Mouse (Mus musculus) left cerebral cortex, postnatal 10 days (tissue): ENCODE results near the gene Afg1l. TPM values are rescaled to one million over a fixed set of nuclear protein-coding genes. Genes with fewer than 3 reads are reported as not detected.

Experiments
- DNase-seq, 2 experiments: peaks; one replicate each; pipeline ENCODE4 v3.0.0; 2021 to 2022; ENCODE audit warnings: low spot score in 2 of 2, mixed read lengths in 1 of 2; ENCODE audit errors: extremely low spot score in 1 of 2
- intact Hi-C: fragments of 180-260 bp; cut with DNase I; formaldehyde crosslinking; loops from one replicate; pipeline ENCODE4 v1.15.1; 2025
- total RNA-seq, 2 experiments: library from RNA; stranded (reverse); gene quantifications; 2 replicates each; pipeline ENCODE4 v1.2.3; 2021

Gene Afg1l
- total RNA-seq, 2 experiments from 2014 or later: 9.3 to 10.5 TPM

DNA sequence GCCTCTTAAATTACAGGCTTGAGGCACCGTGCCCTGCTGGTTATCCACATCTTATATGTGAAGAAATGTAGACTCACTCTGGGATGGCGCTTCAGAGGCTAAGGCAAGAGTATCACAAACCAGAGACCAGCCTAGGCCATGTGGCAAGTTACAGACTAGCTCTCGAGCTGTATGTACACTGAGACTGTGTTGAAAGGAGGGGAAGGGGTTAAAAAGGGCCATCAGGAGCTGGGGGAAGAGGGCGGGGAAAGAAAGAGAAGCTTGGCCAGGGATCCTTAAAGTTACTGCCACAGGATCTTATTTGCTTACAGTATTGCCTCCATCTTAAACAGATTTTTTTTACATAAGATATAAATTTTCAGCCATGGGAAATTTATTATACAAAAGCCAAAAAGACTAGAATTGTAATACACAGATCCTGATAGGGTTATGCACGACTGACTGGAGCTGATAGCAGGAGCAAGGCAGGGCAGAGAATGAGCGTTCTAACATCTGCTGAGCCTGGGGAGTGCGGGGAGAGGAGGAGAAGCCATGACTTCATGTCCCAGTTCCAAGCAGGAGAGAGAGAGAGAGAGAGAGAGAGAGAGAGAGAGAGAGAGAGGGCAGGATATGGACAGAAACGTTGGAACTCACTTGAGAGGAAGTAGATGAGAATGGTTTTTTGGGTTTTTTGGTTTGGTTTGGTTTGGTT lies 10.4 kb upstream of the Afg1l start:
- DNase-seq: no peak
- intact Hi-C loops: no loop called here

DNA sequence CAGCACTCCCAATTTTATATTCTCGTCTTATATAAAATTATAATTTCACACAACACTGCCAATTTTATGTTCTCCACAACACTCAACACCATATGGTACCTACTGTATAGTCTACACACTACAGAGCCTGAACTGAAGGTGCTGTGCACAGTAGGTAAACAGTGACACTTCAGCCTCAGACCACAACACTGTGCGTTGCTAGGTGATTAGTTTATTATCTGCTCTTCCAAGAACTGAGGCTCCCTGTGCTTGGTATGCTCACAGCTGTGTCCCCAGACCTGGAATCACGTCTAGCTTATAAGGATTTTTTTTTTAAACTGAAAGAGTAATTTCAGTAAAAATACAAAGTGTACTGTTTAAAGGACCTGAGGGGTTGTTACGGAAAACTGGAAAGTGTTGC lies 2.4 kb upstream of the Afg1l start:
- intact Hi-C loops: no loop called here

GRCm38 (mm10) chr10:42477550-42478340 lies 620 bp downstream of the Afg1l start:
- peak in 1 of 2 experiments; percentile 33 for DNase-seq
- intact Hi-C loops: no loop called here

More for the DNA sequence above, 2.4 kb upstream of the Afg1l start:
- no peak for DNase-seq

GRCm38 (mm10) chr10:42476774-42477475 lies 1.4 kb downstream of the Afg1l start:
- no peak for DNase-seq
- intact Hi-C loops: no loop called here

DNA sequence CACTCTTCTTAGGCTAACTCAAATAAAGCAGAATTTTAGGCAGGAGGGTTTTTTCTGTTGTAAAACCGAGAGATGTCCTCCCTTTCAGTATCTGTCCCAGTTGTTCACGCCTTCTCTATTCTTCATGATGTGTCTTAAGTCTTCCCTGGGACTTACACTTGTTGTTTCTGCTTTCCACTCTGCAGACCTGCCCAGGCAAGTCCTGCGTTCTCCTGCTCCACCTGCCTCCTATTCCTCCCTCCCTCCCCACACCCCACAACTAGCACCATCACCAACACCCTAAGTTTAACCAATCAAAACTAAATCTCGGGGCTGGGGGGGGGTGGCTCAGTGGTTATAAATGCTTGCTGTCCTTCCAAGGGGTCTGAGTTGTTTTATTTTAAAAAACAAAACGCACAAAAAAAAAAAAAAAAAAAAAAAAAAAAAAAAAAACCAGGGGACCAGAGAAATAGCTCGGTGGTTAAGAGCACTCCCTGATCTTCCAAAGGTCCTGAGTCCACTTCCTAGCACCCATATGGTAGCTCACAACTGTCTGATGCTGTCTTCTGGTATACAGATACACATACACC lies 3.3 kb downstream of the Afg1l start:
- DNase-seq: no peak
- intact Hi-C loops: no loop called here

GRCm38 (mm10) chr10:42464805-42465204 lies 13.6 kb downstream of the Afg1l start:
- intact Hi-C loops: no loop called here
- no peak for DNase-seq

GRCm38 (mm10) chr10:42464224-42464623 lies 14.1 kb downstream of the Afg1l start:
- peak in 1 of 2 experiments; percentile 29 for DNase-seq
- intact Hi-C loops: no loop called here

GRCm38 (mm10) chr10:42457557-42458191 lies 20.7 kb downstream of the Afg1l start:
- intact Hi-C loops: no loop called here

DNA sequence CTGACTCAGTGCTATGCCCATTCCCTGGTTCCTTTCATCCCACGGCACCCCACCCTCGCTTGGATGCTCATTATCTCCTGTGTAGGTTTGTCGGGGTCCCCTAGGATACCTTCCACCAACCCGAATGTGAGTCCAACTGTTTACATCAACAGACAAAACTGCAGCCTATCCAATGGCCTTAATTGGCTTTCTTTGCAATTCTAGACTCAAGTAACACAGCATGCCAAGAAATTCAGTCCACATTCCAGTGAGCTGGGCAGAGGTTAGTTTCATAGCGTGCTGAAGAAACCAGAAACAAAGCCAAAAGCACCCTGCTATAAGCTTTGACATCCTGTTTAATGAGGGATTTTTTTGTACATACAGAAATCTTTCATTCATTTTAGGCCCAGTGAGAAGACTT lies 22.4 kb downstream of the Afg1l start:
- intact Hi-C loops: no loop called here
- DNase-seq: no peak

More at GRCm38 (mm10) chr10:42457557-42458191, 20.7 kb downstream of the Afg1l start:
- peak in 1 of 2 experiments; percentile 82 for DNase-seq

- DNase-seq: no peak
- intact Hi-C loops: no loop called here
These were observed 23.7 kb downstream of the Afg1l start for GRCm38 (mm10) chr10:42454690-42455089.

- DNase-seq: peak in 1 of 2 experiments; percentile 75
- intact Hi-C loops: no loop called here
These were observed 24.1 kb downstream of the Afg1l start for GRCm38 (mm10) chr10:42454266-42454665.

DNA sequence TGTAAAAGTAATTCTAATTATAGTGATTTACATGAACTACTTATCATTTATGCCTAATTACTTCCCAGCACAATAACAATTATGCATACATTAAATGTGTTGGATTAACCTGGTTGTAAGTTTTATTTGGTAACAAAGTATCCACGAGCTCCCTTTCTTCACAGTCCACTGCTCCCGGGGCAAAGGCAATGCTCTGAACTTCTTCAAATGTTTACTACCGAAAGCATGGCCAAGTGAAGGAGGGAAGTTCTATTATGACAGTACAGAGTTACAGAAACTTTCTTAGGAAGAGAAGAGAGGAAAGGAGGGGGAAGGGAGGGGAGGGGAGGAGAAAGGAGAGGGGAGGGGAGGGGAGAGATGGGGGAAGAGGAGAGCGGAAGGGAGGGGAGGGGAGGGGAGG lies 28.7 kb downstream of the Afg1l start:
- intact Hi-C loops: no loop called here
- no peak for DNase-seq

DNA sequence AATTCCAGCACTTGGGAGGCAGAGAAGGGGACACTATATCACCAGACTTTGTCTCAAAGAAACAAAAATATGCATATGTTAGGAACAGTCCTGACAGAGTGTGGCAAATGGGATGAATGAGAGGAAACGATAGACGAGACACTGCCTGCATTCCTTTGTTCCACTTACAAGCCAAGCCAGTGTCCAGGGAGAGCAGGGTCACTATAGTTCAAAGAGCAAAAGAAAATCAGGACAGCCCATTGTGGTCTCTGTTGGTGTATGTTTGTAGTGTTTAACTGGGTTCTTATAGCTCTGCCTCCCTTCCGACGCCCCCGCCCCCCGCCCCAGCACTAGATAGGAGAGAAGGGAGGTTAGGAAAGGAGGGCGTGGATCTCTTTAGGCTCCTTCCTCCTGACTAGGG lies 30.0 kb downstream of the Afg1l start:
- no peak for DNase-seq
- intact Hi-C loops: no loop called here

DNA sequence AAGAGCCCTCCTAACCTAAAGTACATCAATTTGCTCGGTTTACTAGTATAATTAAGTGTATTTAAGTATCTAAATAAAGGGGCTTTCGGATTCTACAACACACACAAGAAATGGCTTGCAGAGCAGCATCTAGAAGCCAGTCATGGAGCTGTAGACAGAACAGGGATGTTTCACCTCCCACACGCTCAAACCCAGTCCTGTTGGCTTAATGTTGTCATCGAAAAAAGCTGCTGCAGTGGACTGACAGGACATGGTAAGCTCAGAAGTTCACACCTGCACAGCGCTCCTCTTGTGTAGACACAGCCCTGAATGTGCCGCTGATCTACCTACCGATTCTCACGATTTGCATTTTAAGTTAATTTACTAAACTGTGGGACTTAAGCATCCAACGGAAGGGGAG lies 32.2 kb downstream of the Afg1l start:
- DNase-seq: no peak
- intact Hi-C loops: no loop called here

DNA sequence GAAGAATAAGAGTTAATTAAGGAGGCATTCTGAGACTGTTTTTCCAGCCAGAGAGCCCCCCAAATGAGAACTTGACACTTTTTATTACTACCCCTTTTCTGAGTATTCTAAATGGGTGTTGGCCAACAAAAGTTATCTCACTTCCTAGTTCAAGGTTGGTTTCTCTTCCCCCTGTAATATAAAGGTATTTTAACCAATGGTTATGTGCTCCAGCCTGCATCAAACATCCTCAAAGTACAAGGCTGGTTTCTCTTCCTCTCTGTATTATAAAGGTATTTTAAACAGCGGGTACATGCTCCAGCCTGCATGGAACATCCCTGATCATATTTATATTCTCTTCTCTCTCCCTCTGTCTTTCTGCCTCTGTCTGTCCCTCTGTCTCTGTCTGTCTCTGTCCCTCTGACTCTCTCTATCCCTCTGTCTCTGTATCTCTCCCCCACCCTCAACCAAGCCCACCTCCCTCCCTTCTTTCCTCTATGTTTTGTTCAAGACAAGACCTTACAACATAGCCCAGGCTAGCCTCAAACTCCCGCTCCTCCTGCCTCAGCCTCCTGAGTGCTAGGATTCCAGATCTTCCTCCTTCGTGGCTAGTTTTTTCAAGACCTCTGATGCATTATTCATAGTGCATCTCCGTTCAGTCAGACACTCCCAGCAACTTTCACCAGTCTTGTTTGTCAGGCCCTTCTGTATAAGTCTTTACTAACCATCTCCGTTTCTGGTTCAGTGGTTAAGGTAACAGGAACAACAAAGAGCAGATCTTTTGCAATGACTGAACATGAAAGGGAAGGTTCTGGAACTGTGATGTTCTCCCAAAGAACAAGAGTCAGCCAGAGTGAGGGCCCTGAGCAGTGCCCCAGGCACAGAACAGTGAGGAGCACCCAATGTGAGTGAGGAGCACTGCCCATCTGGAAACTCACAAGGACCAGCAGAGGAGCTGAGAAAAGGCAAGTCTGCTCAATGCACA lies 41.2 kb downstream of the Afg1l start:
- intact Hi-C loops: no loop called here
- no peak for DNase-seq

DNA sequence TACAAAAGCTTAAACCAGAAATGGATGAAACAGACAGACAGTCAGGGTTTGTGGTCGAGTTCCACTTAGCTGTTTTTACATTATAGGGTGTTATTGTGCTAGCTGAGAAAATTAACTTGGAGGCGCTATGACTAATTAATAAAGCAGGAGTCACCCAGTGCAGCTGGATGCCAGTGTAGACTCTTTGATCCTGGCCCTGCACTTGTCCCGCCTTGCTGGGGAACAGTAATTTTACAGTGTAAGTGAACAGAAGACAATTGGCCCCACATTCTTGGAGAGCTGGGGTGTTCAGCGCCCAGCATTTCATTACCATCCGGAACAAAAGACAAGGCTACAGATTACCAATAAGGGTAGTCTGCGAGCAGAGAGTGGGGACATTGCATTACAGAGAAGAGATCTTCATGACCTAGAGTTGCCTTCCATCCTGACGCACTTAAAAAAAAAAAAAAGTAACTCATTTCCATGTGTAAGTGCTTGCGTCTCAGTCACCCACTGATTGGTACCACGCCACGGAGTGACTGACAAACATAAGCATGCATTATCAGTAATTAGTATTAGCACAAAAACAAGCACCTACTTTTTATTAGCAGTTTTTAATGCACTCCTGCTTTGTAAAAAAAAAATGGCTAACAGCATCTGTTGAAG lies 60.7 kb downstream of the Afg1l start:
- intact Hi-C loops: loop anchor here (5.0 kb wide), 1 partner anchor 165 kb away; the partner anchor contains the start of genes Nr2e1 and Ostm1
- DNase-seq: peak in 1 of 2 experiments; percentile 25

GRCm38 (mm10) chr10:42415821-42416470 lies 62.4 kb downstream of the Afg1l start:
- intact Hi-C loops: loop anchor here (5.0 kb wide), 1 partner anchor 166 kb away; the partner anchor contains the start of genes Nr2e1 and Ostm1
- DNase-seq: no peak
